Mouse (Mus musculus): ENCODE data around the gene Cdkl3. TPM values are rescaled to one million over a fixed set of nuclear protein-coding genes. Genes with fewer than 3 reads are reported as not detected.
A peak's percentile ranks its signal among the peaks of the same experiment; 100 is the strongest.

Cdkl3 gene
- polyA plus RNA-seq, 1 experiment from 2014 or later, result 10.2 TPM

- 76% methylated on average over 5 of the region's 5 CpGs for WGBS
- Histone ChIP-seq H3K4me3 (ENCODE audit: low read depth, low read length) (no peak overlapping the region), H3K9ac (ENCODE audit: low read depth, low read length) (no peak overlapping the region), H3K27ac (replicated peaks; ENCODE audit: low read depth, low read length) (no peak overlapping the region), H3K4me1 (ENCODE audit: control insufficient read depth, insufficient read depth, low read length) (no peaks in the 10 kb centered on the region), H3K27me3 (replicated peaks; ENCODE audit: control insufficient read depth, insufficient read depth, low read length) (no peaks in the 10 kb centered on the region), H3K9me3 (ENCODE audit: control insufficient read depth, low read length) (no peaks in the 10 kb centered on the region), H3K4me2 (ENCODE audit: low read depth, low read length) (no peak overlapping the region), H3K36me3 (ENCODE audit: control insufficient read depth, insufficient read depth, low read length) (peaks cover 38% of the 10 kb centered on the region)
- ATAC-seq (ENCODE audit: low read depth) (peak; percentile 18; the same call in 1 of the 2 replicates), DNase-seq (ENCODE audit: low spot score) (no peak)
Measured at GRCm38 (mm10) chr11:52127760-52128159, 123.7 kb downstream of the Cdkl3 start.

GRCm38 (mm10) chr11:52128316-52129061, 124.5 kb downstream of the Cdkl3 start:
- Histone ChIP-seq H3K4me1 (ENCODE audit: control insufficient read depth, insufficient read depth, low read length) (no peaks in the 10 kb centered on the region), H3K4me3 (ENCODE audit: low read depth, low read length) (no peak overlapping the region), H3K27me3 (replicated peaks; ENCODE audit: control insufficient read depth, insufficient read depth, low read length) (no peaks in the 10 kb centered on the region), H3K9me3 (ENCODE audit: control insufficient read depth, low read length) (no peaks in the 10 kb centered on the region), H3K27ac (replicated peaks; ENCODE audit: low read depth, low read length) (0 out of 2 replicates have a peak overlapping the region, but pooled peaks have one; percentile 28), H3K36me3 (ENCODE audit: control insufficient read depth, insufficient read depth, low read length) (peaks cover 31% of the 10 kb centered on the region), H3K4me2 (ENCODE audit: low read depth, low read length) (no peak overlapping the region), H3K9ac (ENCODE audit: low read depth, low read length) (no peak overlapping the region)
- ATAC-seq (ENCODE audit: low read depth), result no peak
- no peak for DNase-seq (ENCODE audit: low spot score)
- 66% methylated on average over 5 of the region's 5 CpGs for WGBS

DNA sequence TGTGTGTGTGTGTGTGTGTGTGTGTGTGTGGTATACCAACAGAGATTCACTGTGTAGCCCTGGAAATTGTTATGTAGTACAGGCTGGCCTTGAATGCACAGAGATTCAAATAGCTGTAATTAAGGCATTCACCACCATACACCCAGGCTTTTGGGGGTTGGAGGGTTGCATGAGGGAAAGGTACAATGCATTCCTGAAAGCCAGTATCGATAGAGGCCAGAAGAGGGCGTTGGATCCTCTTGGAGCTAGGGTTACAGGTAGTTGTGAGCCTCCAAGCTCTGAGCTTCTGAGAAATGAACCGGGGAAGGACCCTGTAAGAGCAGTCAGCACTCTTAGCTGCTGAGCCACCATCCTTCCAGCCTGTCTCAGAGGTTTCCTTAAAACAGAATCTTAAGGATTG, 125.2 kb downstream of the Cdkl3 start:
- no peak overlapping the region for H3K4me2 ChIP-seq (ENCODE audit: low read depth, low read length)
- no peak overlapping the region for H3K4me3 ChIP-seq (ENCODE audit: low read depth, low read length)
- H3K4me1 ChIP-seq (ENCODE audit: control insufficient read depth, insufficient read depth, low read length), result no peaks in the 10 kb centered on the region
- H3K9me3 ChIP-seq (ENCODE audit: control insufficient read depth, low read length), result no peaks in the 10 kb centered on the region
- no peaks in the 10 kb centered on the region for H3K27me3 ChIP-seq (replicated peaks; ENCODE audit: control insufficient read depth, insufficient read depth, low read length)
- H3K36me3 ChIP-seq (ENCODE audit: control insufficient read depth, insufficient read depth, low read length), result peaks cover 25% of the 10 kb centered on the region
- no peak for DNase-seq (ENCODE audit: low spot score)
- 0 out of 2 replicates have a peak, but pooled peaks have one; percentile 32 for ATAC-seq (ENCODE audit: low read depth)
- H3K27ac ChIP-seq (replicated peaks; ENCODE audit: low read depth, low read length), result no peak overlapping the region
- no peak overlapping the region for H3K9ac ChIP-seq (ENCODE audit: low read depth, low read length)
- WGBS, result 31% methylated on average over 3 of the region's 3 CpGs

DNA sequence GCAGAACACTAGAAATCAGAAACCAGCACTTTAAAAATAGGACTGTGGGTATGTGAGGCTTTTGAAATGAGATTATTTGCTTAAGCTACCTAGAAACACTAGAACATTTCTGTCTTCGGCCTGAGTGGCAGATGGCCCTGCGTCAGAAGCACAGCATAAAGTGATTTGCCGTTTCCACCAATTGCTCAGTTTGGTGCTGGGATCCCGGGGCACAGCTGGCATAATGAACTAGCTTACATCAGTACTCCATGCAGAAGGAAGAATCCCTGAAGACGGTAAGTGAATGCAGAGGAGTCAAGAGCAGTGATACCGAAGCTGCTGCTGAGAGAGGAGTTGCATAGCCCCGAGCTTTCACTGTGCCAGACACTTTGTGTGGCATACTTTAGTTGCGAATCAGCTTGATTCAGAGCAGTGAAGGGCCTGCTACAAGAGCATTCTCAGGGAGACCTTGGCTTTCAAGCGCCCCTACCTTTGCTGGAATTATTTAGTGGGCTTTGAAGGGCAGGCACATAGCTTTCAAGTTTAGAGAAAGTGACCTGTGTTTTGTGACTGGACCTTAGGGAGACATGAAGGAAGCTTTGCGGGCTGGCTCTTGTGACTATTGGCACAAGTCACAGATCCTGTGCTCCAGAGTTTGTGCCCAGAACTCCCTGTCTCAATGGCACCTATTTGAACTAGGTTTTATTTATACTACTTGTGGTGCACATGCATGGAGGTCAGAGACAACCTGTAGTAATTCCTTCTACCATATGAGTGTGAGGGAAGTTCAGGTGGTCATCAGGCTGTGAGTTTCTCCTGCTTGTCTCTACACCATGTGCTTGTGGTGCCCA, 125.8 kb downstream of the Cdkl3 start:
- ATAC-seq (ENCODE audit: low read depth), result 0 out of 2 replicates have a peak, but pooled peaks have one; percentile 34
- Histone ChIP-seq H3K36me3 (ENCODE audit: control insufficient read depth, insufficient read depth, low read length) (peaks cover 19% of the 10 kb centered on the region), H3K27ac (replicated peaks; ENCODE audit: low read depth, low read length) (no peak overlapping the region), H3K4me2 (ENCODE audit: low read depth, low read length) (no peak overlapping the region), H3K9me3 (ENCODE audit: control insufficient read depth, low read length) (0 out of 2 replicates have a peak, but pooled peaks cover 3% of the 10 kb centered on the region), H3K27me3 (replicated peaks; ENCODE audit: control insufficient read depth, insufficient read depth, low read length) (no peaks in the 10 kb centered on the region), H3K9ac (ENCODE audit: low read depth, low read length) (no peak overlapping the region), H3K4me1 (ENCODE audit: control insufficient read depth, insufficient read depth, low read length) (no peaks in the 10 kb centered on the region), H3K4me3 (ENCODE audit: low read depth, low read length) (no peak overlapping the region)
- DNase-seq (ENCODE audit: low spot score), result peak; percentile 12
- 74% methylated on average over 10 of the region's 10 CpGs for WGBS

DNA sequence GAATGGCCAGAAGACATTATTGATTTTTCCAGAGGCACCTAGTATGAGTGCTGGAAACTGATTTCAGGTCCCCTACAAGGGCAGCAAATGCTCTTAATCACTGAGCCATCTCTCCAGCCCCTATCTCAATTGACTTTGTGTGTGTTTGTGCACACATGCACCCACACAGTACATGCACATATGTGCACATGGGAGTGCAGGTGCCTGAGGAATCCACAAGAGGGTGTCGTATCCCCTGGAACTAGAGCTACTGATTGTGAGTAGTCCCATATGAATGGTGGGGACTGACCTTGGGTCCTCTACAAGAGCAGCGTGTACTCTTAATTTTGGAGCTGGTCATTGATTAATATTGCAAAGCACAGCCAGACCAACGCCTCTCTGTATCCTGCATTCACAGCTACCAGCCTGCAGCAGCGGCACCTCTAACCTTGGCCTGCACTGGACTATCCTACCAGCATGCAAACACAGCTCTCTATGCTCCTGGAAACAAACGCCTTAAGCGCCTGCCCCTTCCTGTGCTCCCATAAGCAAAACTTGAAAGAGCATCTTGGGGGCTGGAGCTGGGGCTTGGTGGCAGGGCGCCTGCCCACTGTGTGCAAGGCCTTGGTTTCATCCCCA, 126.5 kb downstream of the Cdkl3 start:
- H3K27me3 ChIP-seq (replicated peaks; ENCODE audit: control insufficient read depth, insufficient read depth, low read length), result no peaks in the 10 kb centered on the region
- 80% methylated on average over 7 of the region's 7 CpGs for WGBS
- H3K9me3 ChIP-seq (ENCODE audit: control insufficient read depth, low read length), result peaks cover 11% of the 10 kb centered on the region; the same call in 1 of the 2 replicates
- DNase-seq (ENCODE audit: low spot score) (no peak), ATAC-seq (ENCODE audit: low read depth) (no peak)
- H3K4me2 ChIP-seq (ENCODE audit: low read depth, low read length), result no peak overlapping the region
- H3K9ac ChIP-seq (ENCODE audit: low read depth, low read length), result no peak overlapping the region
- 0 out of 2 replicates have a peak, but pooled peaks cover 13% of the 10 kb centered on the region for H3K36me3 ChIP-seq (ENCODE audit: control insufficient read depth, insufficient read depth, low read length)
- H3K4me3 ChIP-seq (ENCODE audit: low read depth, low read length), result no peak overlapping the region
- no peaks in the 10 kb centered on the region for H3K4me1 ChIP-seq (ENCODE audit: control insufficient read depth, insufficient read depth, low read length)
- H3K27ac ChIP-seq (replicated peaks; ENCODE audit: low read depth, low read length), result no peak overlapping the region

Small RNAs within 50 kb of the gene (microRNA-seq; reads per million reads assigned to microRNA genes)
- gene Gm24157 (ENCODE audit: borderline number of aligned reads) (0.50 reads per million), gene Mir3061 (ENCODE audit: borderline number of aligned reads) (9.0 reads per million, percentile 28 among the genes with 10 or more reads in this experiment)

Other genes with a start within 250 kb of the Cdkl3 start
- gene Sec24a, start 240.6 kb upstream of the Cdkl3 start, polyA plus RNA-seq (2014; fragmentation: Nextera tagmentation; extraction: Ambion mirVana), result 17.1 and 17.7 TPM in 2 replicates
- gene Sar1b, start 240.5 kb upstream of the Cdkl3 start, polyA plus RNA-seq (2014; fragmentation: Nextera tagmentation; extraction: Ambion mirVana), result 112 and 113 TPM in 2 replicates
- 1.1 and 1.4 TPM in 2 replicates for gene Jade2, start 146.6 kb upstream of the Cdkl3 start, polyA plus RNA-seq (2014; fragmentation: Nextera tagmentation; extraction: Ambion mirVana)
- gene Cdkn2aipnl, start 36.6 kb upstream of the Cdkl3 start, polyA plus RNA-seq (2014; fragmentation: Nextera tagmentation; extraction: Ambion mirVana), result 80.1 and 90.8 TPM in 2 replicates
- 160 and 165 TPM in 2 replicates for gene Ube2b, start 3.5 kb upstream of the Cdkl3 start, polyA plus RNA-seq (2014; fragmentation: Nextera tagmentation; extraction: Ambion mirVana)
- gene Ppp2ca, start 94.5 kb downstream of the Cdkl3 start, polyA plus RNA-seq (2014; fragmentation: Nextera tagmentation; extraction: Ambion mirVana), result 91.2 and 95.4 TPM in 2 replicates
- not detected in 2 replicates for gene Olfr1373, start 141.3 kb downstream of the Cdkl3 start, polyA plus RNA-seq (2014; fragmentation: Nextera tagmentation; extraction: Ambion mirVana)
- gene Olfr1371, start 209.8 kb downstream of the Cdkl3 start, polyA plus RNA-seq (2014; fragmentation: Nextera tagmentation; extraction: Ambion mirVana), result not detected in 2 replicates
- gene Skp1a, start 227.8 kb downstream of the Cdkl3 start, polyA plus RNA-seq (2014; fragmentation: Nextera tagmentation; extraction: Ambion mirVana), result 737 and 739 TPM in 2 replicates

Data from embryonic facial prominence, embryonic 14.5 days (tissue).